Mouse (Mus musculus) testis, adult 2 months (tissue): ENCODE data around the gene Sparc. TPM values are rescaled to one million over a fixed set of nuclear protein-coding genes. Genes with fewer than 3 reads are reported as not detected.

ENCODE experiments used
- H3K27ac ChIP-seq: fragments of 200-500 bp; 2 replicates; pipeline ENCODE4 v1.5.1; 2012; ENCODE audit warnings: low read depth, low read length; ENCODE audit not compliant: control insufficient read depth, insufficient read depth
- H3K27me3 ChIP-seq: fragments of 200-500 bp; 2 replicates; pipeline ENCODE4 v1.6.1; 2012; ENCODE audit warnings: mild to moderate bottlenecking, low read length, moderate library complexity; ENCODE audit not compliant: control insufficient read depth, insufficient read depth
- H3K36me3 ChIP-seq: fragments of 200-500 bp; 2 replicates; pipeline ENCODE4 v1.6.1; 2012; ENCODE audit warnings: mild to moderate bottlenecking, low read length; ENCODE audit not compliant: control insufficient read depth, insufficient read depth
- H3K4me1 ChIP-seq: fragments of 200-500 bp; 2 replicates; pipeline ENCODE4 v1.6.1; 2012; ENCODE audit warnings: low read length; ENCODE audit not compliant: control insufficient read depth, insufficient read depth
- H3K4me3 ChIP-seq: fragments of 200-500 bp; 2 replicates; pipeline ENCODE4 v1.5.1; 2012; ENCODE audit warnings: low read depth, mild to moderate bottlenecking, low read length, moderate library complexity, mixed read lengths; ENCODE audit not compliant: control insufficient read depth
- CTCF ChIP-seq: fragments of 200-500 bp; IDR thresholded peaks from 2 replicates; pipeline ENCODE4 v1.5.1; 2012; ENCODE audit warnings: low read depth, mild to moderate bottlenecking, inconsistent platforms, low read length, moderate library complexity; ENCODE audit not compliant: control insufficient read depth, insufficient read depth, insufficient replicate concordance
- POLR2A ChIP-seq: fragments of 200-500 bp; IDR thresholded peaks from 2 replicates; pipeline ENCODE4 v1.6.1; 2012; ENCODE audit warnings: low read depth, mild to moderate bottlenecking, inconsistent platforms, low read length, moderate library complexity; ENCODE audit not compliant: control insufficient read depth
- polyA plus RNA-seq: library from polyadenylated mRNA; depleted of rRNA; stranded (reverse); fragments of >200 nt; gene quantifications from 2 replicates; pipeline ENCODE4 v1.2.3, GENCODE M21; 2012

Sparc gene
- polyA plus RNA-seq, 1 experiment: 406 TPM

DNA sequence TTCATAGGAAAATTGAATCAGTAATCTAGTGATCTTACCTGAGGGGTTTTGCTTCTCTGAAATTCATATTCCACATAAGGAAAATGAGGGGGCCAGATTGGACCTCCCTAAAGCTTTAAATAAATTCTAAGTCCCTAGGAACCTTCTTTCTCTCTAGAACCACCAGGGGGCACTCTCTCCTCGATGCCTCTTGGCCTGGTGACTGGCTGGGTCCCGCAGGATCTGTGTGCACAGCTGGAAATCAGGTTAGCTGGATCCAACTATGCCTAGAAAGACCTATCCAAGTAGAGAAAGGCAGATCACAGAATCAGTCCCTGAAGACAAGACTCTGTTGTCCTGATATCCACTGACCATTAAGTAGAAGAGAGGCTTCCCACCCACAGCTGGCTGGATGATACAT lies 33.2 kb downstream of the Sparc start:
- peak; percentile 66; the same call in 1 of the 2 replicates for TF ChIP-seq CTCF
- no peak for TF ChIP-seq POLR2A
- no peak overlapping the region for H3K27ac ChIP-seq
- H3K4me3 ChIP-seq: no peak overlapping the region

DNA sequence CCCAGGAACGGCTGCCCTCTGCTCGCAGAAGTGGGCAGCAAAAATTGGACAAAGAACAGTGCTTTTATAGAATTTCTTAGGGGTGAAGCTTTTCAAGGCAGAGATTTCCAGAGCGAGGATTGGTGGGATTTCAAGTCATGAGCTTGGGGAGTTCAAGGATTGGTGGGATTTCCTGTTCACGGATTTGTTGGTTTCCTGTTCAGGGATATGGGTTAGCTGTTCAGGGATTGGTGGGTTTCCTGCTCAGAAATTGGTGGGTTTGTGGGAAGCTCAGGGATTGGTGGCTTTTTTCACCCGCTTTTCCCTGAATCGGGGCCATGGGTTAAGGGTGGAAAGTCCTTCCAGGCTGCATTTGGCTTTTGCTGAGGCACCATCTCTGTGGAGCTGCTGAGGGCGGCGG lies 35.4 kb downstream of the Sparc start:
- peaks cover 6% of the 10 kb centered on the region for H3K4me1 ChIP-seq
- H3K27ac ChIP-seq: no peak overlapping the region
- TF ChIP-seq CTCF (no peak), POLR2A (no peak)
- no peaks in the 10 kb centered on the region for H3K36me3 ChIP-seq
- no peaks in the 10 kb centered on the region for H3K27me3 ChIP-seq
- peak overlapping the region; percentile 79 for H3K4me3 ChIP-seq

More for the DNA sequence above, 33.2 kb downstream of the Sparc start:
- Histone ChIP-seq H3K27me3 (no peaks in the 10 kb centered on the region), H3K36me3 (no peaks in the 10 kb centered on the region), H3K4me1 (peaks cover 11% of the 10 kb centered on the region)

DNA sequence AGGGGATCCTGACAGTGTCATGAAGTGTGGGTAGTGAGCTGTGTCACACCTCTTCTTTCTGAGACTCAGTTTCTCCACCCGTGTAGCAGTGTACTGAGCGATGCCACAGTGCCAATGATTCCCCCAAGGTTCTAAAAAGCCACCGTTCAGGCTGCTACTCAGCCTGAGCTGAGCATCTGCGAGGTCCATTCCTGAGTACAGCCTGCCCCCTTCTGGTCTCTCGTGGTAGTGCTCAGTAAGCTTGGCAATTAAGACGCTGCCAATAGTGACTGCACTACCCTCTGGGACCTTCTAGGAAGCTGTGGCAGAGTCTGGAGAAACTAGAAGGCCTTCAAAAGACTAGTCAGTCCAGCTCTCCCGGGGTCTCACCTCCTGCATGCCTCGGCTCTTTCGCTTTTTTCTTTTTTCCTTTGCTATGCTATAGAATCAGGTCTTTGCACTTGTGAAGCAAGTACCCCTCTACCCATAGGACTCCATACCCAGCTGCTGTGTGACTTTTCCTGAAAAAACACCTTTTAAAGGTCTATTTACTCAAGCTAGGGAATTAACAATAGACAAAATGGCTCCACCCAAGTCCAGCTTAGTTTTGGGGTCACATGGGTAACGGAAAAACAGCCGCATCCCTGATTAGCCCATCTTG lies 36.4 kb downstream of the Sparc start:
- Histone ChIP-seq H3K27me3 (no peaks in the 10 kb centered on the region), H3K36me3 (no peaks in the 10 kb centered on the region), H3K4me1 (peaks cover 2% of the 10 kb centered on the region; the same call in 1 of the 2 replicates), H3K4me3 (no peak overlapping the region), H3K27ac (no peak overlapping the region)
- TF ChIP-seq CTCF (peak; percentile 90; the same call in 1 of the 2 replicates), POLR2A (no peak)

DNA sequence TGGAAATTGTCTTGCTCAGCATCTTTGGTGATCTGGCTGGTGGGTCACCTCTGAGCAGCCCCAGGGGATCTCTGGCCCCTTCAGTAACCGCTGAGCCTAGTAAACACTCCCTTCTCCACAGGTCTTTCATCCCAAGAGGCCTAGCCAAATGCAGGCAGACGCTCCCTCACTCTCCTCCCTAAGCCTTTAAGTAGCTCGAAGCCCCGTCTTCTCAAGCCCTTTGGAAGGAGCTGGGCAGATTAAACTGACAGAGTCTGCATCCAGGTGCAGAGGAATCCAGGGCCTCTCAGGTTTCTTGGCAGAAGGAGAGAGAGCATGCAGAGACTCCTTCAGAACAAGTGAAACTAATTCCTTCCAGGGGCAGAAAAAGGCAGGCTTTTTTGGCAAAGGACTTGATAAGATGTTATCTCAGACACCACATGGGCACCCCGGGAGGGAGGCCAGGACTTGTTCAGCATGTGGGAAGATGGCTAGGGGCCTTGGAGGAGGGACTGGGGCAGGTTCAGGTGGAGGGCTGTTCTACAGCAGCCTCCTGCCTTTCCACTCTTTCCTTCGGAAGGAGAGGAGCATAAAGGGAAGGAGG lies 39.4 kb downstream of the Sparc start:
- Histone ChIP-seq H3K4me3 (no peak overlapping the region), H3K27ac (no peak overlapping the region), H3K27me3 (no peaks in the 10 kb centered on the region), H3K4me1 (peaks cover 2% of the 10 kb centered on the region; the same call in 1 of the 2 replicates), H3K36me3 (no peaks in the 10 kb centered on the region)
- TF ChIP-seq CTCF: no peak
- TF ChIP-seq POLR2A: no peak

DNA sequence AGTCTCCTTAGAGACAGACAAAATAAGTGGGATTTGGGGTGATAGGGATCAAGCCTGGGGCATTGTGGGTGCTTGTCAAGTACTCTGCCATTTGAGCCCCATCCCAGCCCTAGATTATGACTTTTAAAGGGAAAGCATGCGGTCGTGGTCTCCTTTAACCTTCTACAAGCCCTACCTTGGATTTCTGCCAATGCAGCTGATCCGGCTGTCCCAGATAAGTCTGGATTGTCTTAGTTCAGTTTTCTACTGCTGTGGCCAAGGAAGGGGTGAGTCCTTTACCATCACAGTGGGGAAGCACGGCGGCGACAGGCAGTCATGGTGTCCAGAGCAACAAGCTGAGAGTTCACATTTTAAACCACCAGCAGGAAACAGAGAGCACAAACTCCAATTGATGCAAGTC lies 42.1 kb downstream of the Sparc start:
- Histone ChIP-seq H3K36me3 (no peaks in the 10 kb centered on the region), H3K4me3 (no peak overlapping the region), H3K27me3 (no peaks in the 10 kb centered on the region), H3K27ac (no peak overlapping the region), H3K4me1 (no peaks in the 10 kb centered on the region)
- TF ChIP-seq CTCF: no peak
- no peak for TF ChIP-seq POLR2A

DNA sequence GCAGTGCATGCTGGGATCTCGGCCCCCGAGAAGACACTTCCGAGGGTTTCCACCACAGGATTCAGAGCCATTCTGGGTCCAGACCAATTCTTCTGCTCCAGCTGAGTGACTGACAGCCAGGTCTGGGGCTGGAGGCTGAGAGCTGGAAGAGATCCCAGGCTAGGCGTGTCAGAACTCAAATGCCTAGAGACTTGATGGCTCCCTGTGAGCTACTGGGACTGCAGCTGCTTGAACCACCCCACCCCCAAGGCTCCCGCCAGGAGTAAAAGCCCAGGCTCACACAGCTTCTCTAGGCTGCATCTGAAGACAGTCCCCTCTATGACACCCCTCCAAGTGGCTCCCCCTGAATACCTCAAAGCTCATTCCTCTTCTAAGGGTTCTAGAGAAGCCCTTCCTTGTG lies 44.6 kb downstream of the Sparc start:
- H3K27me3 ChIP-seq: no peaks in the 10 kb centered on the region
- peaks cover under 1% of the 10 kb centered on the region; the same call in 1 of the 2 replicates for H3K4me1 ChIP-seq
- H3K36me3 ChIP-seq: no peaks in the 10 kb centered on the region
- H3K27ac ChIP-seq: no peak overlapping the region
- TF ChIP-seq POLR2A (no peak), CTCF (no peak)
- no peak overlapping the region for H3K4me3 ChIP-seq

DNA sequence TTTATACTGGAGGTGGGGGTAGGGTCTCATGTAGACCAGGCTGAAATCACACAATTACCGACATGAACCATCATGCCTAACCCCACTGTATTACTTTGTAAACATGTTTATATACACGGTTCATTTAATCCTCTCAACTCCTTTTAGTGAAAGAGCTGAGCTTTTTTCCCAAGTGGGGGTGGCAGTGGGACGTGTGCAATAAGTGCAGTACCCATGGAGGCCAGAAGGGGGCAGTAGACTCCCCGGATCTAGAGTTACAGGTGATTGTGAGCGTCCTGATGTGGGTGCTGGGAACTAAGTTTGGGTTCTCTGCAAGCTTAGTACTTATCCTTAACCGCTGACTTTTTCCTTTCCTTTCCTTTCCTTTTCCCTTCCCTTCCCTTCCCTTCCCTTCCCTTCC lies 49.1 kb downstream of the Sparc start:
- Histone ChIP-seq H3K4me1 (peaks cover 3% of the 10 kb centered on the region), H3K36me3 (no peaks in the 10 kb centered on the region), H3K27ac (no peak overlapping the region), H3K27me3 (no peaks in the 10 kb centered on the region), H3K4me3 (peak overlapping the region; percentile 40; the same call in 1 of the 2 replicates)
- TF ChIP-seq POLR2A: no peak
- TF ChIP-seq CTCF: peak; percentile 88

DNA sequence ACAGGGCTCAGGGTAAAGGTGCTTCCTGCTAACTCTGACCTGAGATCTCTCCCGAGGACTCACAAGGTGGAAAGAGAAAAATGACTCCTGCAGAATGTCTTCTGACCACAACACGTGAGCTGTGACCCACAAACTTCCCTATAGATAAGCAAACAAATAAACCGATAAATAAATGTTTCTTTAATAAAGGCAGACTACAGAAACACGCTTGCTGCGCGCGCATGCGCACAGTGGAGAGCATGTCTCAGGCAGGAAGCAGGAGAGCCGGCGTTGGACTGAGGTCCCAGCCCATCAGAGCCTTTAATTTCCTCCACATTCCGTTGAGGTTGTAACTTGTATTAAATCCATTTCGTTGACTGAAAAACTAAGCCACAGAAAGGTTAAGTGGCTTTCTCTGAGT lies 49.6 kb downstream of the Sparc start:
- no peaks in the 10 kb centered on the region for H3K36me3 ChIP-seq

More for the DNA sequence above, 49.6 kb downstream of the Sparc start:
- peaks cover 3% of the 10 kb centered on the region for H3K4me1 ChIP-seq
- peak overlapping the region; percentile 40; the same call in 1 of the 2 replicates for H3K4me3 ChIP-seq
- TF ChIP-seq CTCF: no peak
- no peak for TF ChIP-seq POLR2A
- no peaks in the 10 kb centered on the region for H3K27me3 ChIP-seq
- H3K27ac ChIP-seq: no peak overlapping the region
